Mouse (Mus musculus) kidney, adult 2 months (tissue): ENCODE data around the gene Rad51b. TPM values are rescaled to one million over a fixed set of nuclear protein-coding genes. Genes with fewer than 3 reads are reported as not detected.
A peak's percentile ranks its signal among the peaks of the same experiment; 100 is the strongest.

Experiments
- DNase-seq: peaks from one replicate; pipeline ENCODE4 v3.0.0; 2021
- H3K27ac ChIP-seq: fragments of 200-500 bp; 2 replicates; pipeline ENCODE4 v1.5.1; 2012; ENCODE audit warnings: low read depth, low read length, control low read depth, inconsistent platforms; ENCODE audit not compliant: insufficient read depth
- H3K27me3 ChIP-seq: fragments of 200-500 bp; replicated peaks from 2 replicates; pipeline ENCODE4 v1.6.1; 2012; ENCODE audit warnings: mild to moderate bottlenecking, moderate library complexity, low read length, inconsistent platforms; ENCODE audit not compliant: control insufficient read depth, insufficient read depth
- H3K36me3 ChIP-seq: fragments of 200-500 bp; 2 replicates; pipeline ENCODE4 v1.6.1; 2012; ENCODE audit warnings: mild to moderate bottlenecking, moderate library complexity, low read length, inconsistent platforms; ENCODE audit not compliant: control insufficient read depth, insufficient read depth
- H3K4me1 ChIP-seq: fragments of 200-500 bp; 2 replicates; pipeline ENCODE4 v1.6.1; 2011; ENCODE audit warnings: low read length; ENCODE audit not compliant: control insufficient read depth, insufficient read depth
- H3K4me3 ChIP-seq: fragments of 200-500 bp; 2 replicates; pipeline ENCODE4 v1.5.1; 2011; ENCODE audit warnings: mild to moderate bottlenecking, low read depth, low read length, control low read depth; ENCODE audit not compliant: insufficient read depth
- CTCF ChIP-seq: fragments of 200-500 bp; conservative IDR thresholded peaks from 2 replicates; pipeline ENCODE4 v1.5.1; 2011; ENCODE audit warnings: low read depth, mild to moderate bottlenecking, control low read depth, low read length, moderate library complexity, mixed read lengths; ENCODE audit not compliant: insufficient read depth, insufficient read length
- POLR2A ChIP-seq: fragments of 200-500 bp; IDR thresholded peaks from one replicate; pipeline ENCODE4 v1.6.1; 2011; ENCODE audit warnings: low read depth, low read length, control low read depth
- WGBS: fragments of 180-500 bp; shearing (Covaris S2); methylation state at CpG from one replicate; pipeline ENCODE4 v1.1.7; 2018; 5-methylcytosine and 5-hydroxymethylcytosine counted together
- polyA plus RNA-seq: library from polyadenylated mRNA; depleted of rRNA; stranded (reverse); fragments of >200 nt; gene quantifications from 2 replicates; pipeline ENCODE4 v1.2.3, GENCODE M21; 2012

Gene Rad51b
- polyA plus RNA-seq, 1 experiment = 0.14 TPM

GRCm38 (mm10) chr12:79619009-79619408, 321.9 kb downstream of the Rad51b start:
- WGBS = 90% methylated on average over 1 of the region's 1 CpGs
- Histone ChIP-seq H3K36me3 (no peaks in the 10 kb centered on the region), H3K27ac (no peak overlapping the region), H3K4me1 (no peaks in the 10 kb centered on the region), H3K4me3 (no peak overlapping the region), H3K27me3 (no peaks in the 10 kb centered on the region)
- DNase-seq = no peak
- TF ChIP-seq POLR2A (no peak), CTCF (no peak)

- Histone ChIP-seq H3K4me3 (no peak overlapping the region), H3K4me1 (no peaks in the 10 kb centered on the region), H3K36me3 (no peaks in the 10 kb centered on the region), H3K27me3 (no peaks in the 10 kb centered on the region), H3K27ac (no peak overlapping the region)
- 76% methylated on average over 5 of the region's 5 CpGs for WGBS
- DNase-seq = no peak
- TF ChIP-seq CTCF (no peak), POLR2A (no peak)
Observed at GRCm38 (mm10) chr12:79620693-79621092, 323.6 kb downstream of the Rad51b start.

GRCm38 (mm10) chr12:79623308-79623707, 326.2 kb downstream of the Rad51b start:
- Histone ChIP-seq H3K4me1 (0 out of 2 replicates have a peak, but pooled peaks cover 8% of the 10 kb centered on the region), H3K36me3 (no peaks in the 10 kb centered on the region), H3K27ac (no peak overlapping the region), H3K4me3 (no peak overlapping the region), H3K27me3 (no peaks in the 10 kb centered on the region)
- TF ChIP-seq CTCF (no peak), POLR2A (no peak)
- DNase-seq = no peak
- WGBS = 93% methylated on average over 1 of the region's 1 CpGs

GRCm38 (mm10) chr12:79625699-79626554, 328.8 kb downstream of the Rad51b start:
- Histone ChIP-seq H3K4me1 (0 out of 2 replicates have a peak, but pooled peaks cover 8% of the 10 kb centered on the region), H3K36me3 (no peaks in the 10 kb centered on the region), H3K4me3 (no peak overlapping the region), H3K27me3 (no peaks in the 10 kb centered on the region), H3K27ac (peak overlapping the region; percentile 74)
- 61% methylated on average over 7 of the region's 7 CpGs for WGBS
- TF ChIP-seq POLR2A (no peak), CTCF (no peak)
- peak; percentile 68 for DNase-seq

GRCm38 (mm10) chr12:79626555-79627080, 329.5 kb downstream of the Rad51b start:
- TF ChIP-seq POLR2A (no peak), CTCF (no peak)
- Histone ChIP-seq H3K27me3 (no peaks in the 10 kb centered on the region), H3K4me1 (0 out of 2 replicates have a peak, but pooled peaks cover 8% of the 10 kb centered on the region), H3K27ac (0 out of 2 replicates have a peak overlapping the region, but pooled peaks have one; percentile 16), H3K4me3 (no peak overlapping the region), H3K36me3 (no peaks in the 10 kb centered on the region)
- no peak for DNase-seq
- 79% methylated on average over 4 of the region's 4 CpGs for WGBS

- no peaks in the 10 kb centered on the region for H3K36me3 ChIP-seq
- H3K4me1 ChIP-seq = 0 out of 2 replicates have a peak, but pooled peaks cover 8% of the 10 kb centered on the region
- no peaks in the 10 kb centered on the region for H3K27me3 ChIP-seq
- WGBS = 75% methylated on average over 4 of the region's 4 CpGs
- no peak for TF ChIP-seq POLR2A
- no peak for TF ChIP-seq CTCF
- H3K27ac ChIP-seq = no peak overlapping the region
- no peak for DNase-seq
- H3K4me3 ChIP-seq = no peak overlapping the region
Observed at GRCm38 (mm10) chr12:79627351-79628120, 330.5 kb downstream of the Rad51b start.
